Mouse (Mus musculus) bone marrow, adult 2 months (tissue): ENCODE data around the gene Stk38l.

ENCODE experiments used
- CTCF ChIP-seq: fragments of 200-500 bp; IDR thresholded peaks from 2 replicates; pipeline ENCODE4 v1.5.1; 2011; ENCODE audit warnings: low read length, control low read depth; ENCODE audit not compliant: control insufficient read depth, insufficient read depth
- POLR2A ChIP-seq: fragments of 200-500 bp; IDR thresholded peaks from 2 replicates; pipeline ENCODE4 v1.6.1; 2011; ENCODE audit warnings: low read depth, mild to moderate bottlenecking, control low read depth, low read length, borderline replicate concordance; ENCODE audit not compliant: control insufficient read depth

DNA sequence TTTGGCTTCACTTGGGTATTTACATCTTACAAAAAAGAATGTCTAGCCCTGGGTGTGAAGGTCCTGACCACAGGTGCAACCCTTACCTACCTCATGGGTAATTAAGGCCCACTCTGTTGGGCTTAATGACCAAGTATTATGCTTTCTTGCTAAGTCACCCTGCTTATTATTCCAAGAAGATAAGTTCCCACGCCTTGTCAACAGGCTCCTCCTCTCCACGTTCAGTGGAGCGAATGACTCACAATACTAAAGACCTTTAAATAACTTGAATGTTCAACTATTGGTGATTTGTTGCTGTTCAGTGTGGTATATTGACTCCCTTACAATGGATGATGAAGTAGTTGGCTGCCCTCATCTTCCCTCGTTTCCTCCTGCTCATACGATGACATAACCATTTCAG lies 27.0 kb upstream of the Stk38l start:
- TF ChIP-seq CTCF = no peak
- no peak for TF ChIP-seq POLR2A
